Mouse (Mus musculus) central nervous system, embryonic 14 days (tissue): Measurements from ENCODE around the gene Abhd17a. TPM values are rescaled to one million over a fixed set of nuclear protein-coding genes. Genes with fewer than 3 reads are reported as not detected.

Experiments
- polyA plus RNA-seq: library from polyadenylated mRNA; depleted of rRNA; stranded (reverse); fragments of >200 nt; gene quantifications from 2 replicates; pipeline ENCODE4 v1.2.3, GENCODE M21; 2012; rRNA removed

Abhd17a gene
- 126 and 131 TPM in 2 replicates for polyA plus RNA-seq

DNA sequence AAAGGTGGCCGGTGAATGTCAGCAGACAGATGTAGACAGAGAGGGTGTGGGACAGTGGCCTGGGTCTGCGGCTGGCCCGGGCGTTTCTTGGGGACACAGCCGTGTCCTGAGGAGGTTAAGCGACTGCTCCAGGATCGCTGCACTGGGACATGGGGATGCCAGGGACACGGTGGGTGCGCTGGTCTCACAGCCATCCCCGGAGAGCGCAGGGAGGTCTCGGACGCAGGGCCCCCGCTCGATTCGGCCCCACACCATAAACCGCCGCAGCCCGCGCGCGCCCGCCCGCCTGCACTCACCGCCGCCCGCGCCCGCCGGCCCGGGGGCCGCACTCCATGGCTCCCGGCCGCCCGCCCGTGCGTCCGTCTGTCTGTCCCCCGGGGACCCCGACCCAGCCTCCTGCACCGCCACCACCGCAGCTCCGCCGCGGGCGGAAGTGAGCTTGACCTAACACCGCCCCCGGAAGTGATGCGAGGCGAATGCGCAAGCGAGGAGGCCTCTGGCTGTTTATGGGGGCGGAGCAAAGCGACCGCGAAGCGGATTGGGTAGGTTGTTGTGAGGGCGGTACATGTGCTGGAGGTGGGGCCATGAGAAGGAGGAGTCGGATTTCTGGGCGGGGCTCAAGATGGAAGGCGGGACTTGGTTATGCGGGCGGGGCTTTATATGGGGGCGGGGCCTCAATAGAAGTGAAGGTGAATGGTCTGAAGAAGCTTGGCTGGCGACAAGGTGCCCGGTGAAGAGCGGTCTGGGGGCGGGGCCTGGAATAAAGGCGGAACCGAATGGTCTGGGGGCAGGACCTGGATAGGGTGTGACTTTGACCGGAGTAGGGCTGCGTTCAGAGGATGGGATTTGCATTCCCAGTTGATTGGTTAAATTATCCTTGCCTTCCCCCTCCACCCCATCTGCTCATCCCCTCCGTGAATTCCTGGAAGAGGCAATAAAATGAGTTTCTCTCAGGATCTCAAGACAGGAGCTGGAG lies at the start of gene Abhd17a:
Gene Abhd17a, minus strand, starts transcription at position 463 of the 976 bp plus-strand sequence.

DNA sequence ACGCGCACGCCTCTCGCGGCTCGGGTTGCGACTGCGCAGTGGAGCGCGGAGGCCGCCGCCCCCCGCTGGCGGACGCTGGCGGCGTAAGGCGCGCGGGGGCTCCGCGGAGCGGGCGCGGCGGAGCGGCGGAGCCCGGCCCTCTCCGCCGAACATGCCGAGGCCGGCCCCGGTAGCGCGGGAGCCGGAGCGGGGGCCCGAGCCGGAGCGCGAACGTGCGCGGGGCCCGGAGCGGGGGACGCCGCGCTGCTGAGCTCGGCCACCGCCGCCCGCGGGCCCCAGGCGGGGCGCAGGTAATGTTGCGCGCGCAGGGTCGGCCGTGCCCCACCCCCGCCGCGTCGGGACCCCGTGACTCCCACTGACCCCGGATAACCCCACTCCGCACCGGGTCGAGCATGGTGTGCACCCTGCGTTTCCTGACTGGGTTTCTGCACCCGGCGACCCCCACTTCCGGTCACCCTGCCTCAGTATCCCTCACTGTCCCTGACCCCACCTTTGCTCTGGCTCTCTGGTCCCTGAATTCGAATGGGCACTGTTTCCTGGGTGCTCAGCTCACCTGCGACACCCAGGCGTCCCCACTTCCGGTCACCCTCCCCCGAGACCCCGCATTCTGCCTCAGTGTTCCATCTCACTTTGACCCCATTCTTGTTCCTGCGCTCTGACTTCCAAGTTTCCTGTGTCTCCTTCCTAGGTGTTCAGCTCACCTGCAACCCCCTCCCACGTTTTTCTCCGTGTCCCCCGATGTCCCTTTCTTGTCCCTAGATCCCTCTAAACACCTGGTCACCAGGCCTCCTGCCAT lies 32.7 kb upstream of the Abhd17a start, which contains the start of gene Csnk1g2:
Gene Csnk1g2, plus strand, starts transcription at position 178 of the 796 bp plus-strand sequence.

DNA sequence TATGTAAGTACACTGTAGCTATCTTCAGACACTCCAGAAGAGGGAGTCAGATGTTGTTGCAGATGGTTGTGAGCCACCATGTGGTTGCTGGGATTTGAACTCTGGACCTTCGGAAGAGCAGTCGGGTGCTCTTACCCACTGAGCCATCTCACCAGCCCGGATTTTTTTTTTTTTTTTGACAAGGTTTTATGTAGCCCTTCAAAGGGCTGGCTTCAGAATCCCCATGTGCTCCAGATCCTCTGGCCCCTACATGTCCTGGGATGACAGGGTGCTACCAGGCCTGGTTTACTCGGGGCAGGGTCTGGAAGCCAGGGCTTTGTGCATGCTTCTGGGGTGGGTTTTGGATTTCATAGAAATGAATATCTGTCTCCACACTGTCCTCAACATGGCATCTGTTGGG lies 15.6 kb upstream of the Abhd17a start, which contains the start of gene Gm49322:
Gene Gm49322, plus strand, starts transcription at position 301 of the 400 bp plus-strand sequence.

DNA sequence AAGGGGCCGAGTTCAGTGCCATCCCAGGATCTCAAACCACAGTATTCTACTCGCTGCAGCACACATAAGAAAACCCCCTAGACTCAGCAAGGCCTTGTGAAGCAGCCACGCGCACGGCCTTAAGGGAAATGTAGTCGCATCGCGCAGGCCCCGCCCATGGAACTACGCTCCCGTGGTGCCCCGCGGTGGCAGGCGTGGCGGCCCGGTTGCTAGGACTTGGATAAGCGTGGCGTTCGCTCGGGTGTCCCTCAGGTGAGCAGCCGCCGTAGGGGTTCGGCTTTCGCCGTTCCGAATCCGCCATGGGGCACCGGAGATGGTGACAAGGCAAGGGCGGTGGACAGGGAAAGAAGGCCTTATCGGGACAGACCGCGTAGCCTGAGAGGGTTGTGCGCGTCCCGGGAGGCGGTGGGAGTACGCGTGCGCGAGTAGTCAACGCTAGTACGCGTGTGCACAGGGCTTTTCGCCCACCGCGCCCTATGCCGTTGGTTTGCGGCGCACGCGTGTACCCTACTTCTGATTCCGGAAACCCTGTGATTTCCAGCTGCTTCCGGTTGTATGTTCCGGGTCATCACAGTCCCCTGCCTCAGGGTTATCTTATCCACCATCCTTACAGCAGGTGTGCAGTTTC lies 12.7 kb upstream of the Abhd17a start, which contains the start of the genes Scamp4 and Adat3:
Gene Scamp4, plus strand, starts transcription at position 175 of the 628 bp plus-strand sequence.
Gene Adat3, plus strand, starts transcription at position 183 of the 628 bp plus-strand sequence.

DNA sequence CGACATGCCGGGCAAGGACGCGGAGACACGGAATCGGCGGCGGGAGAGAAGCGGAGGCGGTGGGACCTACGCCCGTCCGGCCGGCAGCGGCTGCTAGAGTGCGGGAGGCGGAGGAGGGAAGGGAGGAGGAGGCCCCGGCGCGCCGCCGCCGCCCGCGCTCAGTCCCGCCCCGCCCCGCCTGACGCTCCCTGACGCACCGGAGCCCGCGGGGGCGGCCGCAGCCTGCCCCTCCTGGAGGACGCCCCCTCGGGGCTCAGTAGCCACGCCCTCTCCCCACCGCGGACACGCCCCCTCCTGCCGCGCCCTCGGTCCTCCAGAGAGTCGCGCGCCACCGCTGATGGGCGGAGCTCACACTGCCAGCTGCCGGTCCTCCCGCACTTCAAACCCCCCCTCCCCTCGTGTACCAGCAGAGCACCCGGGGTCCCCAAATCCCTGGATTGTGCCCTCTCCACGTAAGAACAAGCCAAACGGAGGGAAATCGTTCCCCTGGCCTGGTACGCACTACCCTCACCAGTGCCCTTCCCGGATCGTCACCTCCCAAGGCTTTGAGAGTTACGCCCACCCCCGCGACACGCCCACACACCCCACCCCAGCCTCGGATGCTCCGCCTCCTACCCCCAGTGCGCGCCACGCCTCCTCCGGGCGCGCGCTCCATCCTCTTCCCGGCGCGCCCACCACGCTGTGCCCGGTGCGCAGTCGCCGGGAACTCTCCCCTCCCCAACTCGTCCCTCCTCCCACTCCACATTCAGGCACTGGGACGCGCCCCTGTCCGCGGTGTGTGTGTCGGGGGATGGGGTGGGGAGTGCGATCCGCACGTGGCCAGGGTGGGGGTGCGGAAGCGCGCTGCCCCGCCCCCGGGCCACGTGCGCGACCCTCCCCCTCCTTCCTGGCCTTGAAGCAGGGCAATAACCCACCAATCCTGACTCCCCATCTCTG lies 12.7 kb downstream of the Abhd17a start, which contains the start of gene Klf16:
Gene Klf16, minus strand, starts transcription at position 127 of the 936 bp plus-strand sequence.

DNA sequence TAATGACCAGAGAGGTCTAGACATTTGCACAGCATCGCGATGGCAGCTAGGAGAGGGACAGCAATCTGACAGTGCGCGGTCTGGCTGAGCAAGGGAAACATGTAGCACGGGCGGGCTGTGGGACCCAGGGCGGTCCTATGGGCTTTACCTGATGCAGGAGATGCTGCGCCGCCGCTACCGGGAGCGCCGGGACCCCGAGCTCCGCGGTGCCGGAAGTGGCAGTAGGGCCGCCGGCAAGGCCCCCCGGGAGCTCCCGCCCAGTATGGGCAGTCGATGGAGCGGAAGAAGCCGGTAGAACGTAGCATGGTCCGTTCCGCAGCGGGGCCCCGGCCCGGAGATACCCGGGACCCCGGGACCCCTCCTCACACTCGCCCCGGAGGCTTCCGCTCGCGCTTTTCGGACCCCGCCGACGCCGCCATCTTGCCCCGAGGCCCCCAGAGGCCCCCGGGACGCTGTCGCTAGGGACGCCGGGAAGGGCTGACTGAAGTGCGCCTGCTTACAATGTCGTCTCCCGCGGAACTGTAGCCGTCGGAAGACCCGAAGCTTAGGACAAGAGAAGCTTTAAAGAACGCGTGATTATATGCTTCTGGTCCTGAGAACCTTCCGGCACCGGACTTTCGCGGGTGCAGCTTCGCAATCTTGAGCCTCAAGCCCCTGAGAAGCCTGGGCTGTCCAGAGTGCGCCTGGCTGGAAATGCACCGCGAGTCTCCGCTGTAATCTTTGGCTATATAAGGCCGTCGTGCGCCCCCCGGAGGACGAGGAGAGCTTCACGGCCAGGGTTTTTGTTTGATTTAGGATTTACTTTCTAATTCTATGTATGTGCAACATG lies 28.8 kb downstream of the Abhd17a start, which contains the start of gene Rexo1:
Gene Rexo1, minus strand, starts transcription at position 445 of the 829 bp plus-strand sequence.

DNA sequence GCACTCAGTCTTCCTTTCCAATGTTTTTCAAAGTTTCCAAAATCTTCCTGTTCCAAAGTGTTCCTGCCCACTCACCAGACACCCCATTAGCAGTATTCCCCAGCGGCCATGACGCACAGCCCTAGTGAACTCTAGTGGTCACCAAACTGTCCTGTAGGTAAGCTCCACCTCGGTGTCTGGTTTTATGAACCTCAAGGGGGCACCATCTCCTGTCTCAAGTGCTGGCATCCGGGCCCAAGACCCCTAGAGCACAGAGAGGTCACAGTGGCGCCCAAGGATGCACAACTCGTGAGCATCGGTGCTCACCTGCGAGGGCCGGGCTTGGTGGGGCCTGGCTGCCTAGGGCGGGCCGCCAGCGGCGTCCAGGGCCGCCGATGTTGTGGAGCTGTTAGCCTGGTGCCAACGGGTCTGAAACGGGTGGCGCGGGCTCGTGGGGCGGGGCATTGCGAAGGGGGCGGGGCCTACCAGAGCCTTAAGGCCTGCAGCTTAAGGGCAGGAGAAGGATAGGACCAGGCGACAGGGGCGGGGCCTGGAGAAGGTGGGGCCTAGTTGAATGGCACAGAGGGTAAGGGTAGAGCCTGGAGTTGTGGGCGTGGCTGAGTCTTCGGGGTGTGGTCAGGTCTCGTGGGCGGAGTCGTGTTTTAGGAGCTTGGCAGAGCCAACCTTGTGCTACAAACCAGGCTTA lies 51.3 kb downstream of the Abhd17a start, which contains the start of gene Atp8b3:
Gene Atp8b3, minus strand, starts transcription at position 415 of the 685 bp plus-strand sequence.

Other genes with a start within 250 kb of the Abhd17a start
- gene Adamtsl5, start 241.9 kb downstream of the Abhd17a start, polyA plus RNA-seq, result 1.4 and 2.8 TPM in 2 replicates
- gene Plk5, start 233.9 kb downstream of the Abhd17a start, polyA plus RNA-seq, result 2.6 and 2.9 TPM in 2 replicates
- 86.4 and 98.5 TPM in 2 replicates for gene Mex3d, start 202.7 kb downstream of the Abhd17a start, polyA plus RNA-seq
- gene Mbd3, start 190.8 kb downstream of the Abhd17a start, polyA plus RNA-seq, result 273 and 295 TPM in 2 replicates
- 870 and 900 TPM in 2 replicates for gene Uqcr11, start 183.5 kb downstream of the Abhd17a start, polyA plus RNA-seq
- 145 and 156 TPM in 2 replicates for gene Tcf3, start 156.7 kb downstream of the Abhd17a start, polyA plus RNA-seq
- 4.1 and 6.6 TPM in 2 replicates for gene Onecut3, start 95.5 kb downstream of the Abhd17a start, polyA plus RNA-seq
- gene Atp8b3, start 51.2 kb downstream of the Abhd17a start, polyA plus RNA-seq, result 0.58 and 0.81 TPM in 2 replicates
- gene Rexo1, start 28.8 kb downstream of the Abhd17a start, polyA plus RNA-seq, result 59.5 and 61.4 TPM in 2 replicates
- gene Klf16, start 13.0 kb downstream of the Abhd17a start, polyA plus RNA-seq, result 13.9 and 14.8 TPM in 2 replicates
- 53.6 and 62.1 TPM in 2 replicates for gene Scamp4, start 12.5 kb upstream of the Abhd17a start, polyA plus RNA-seq
- gene Adat3, start 12.5 kb upstream of the Abhd17a start, polyA plus RNA-seq, result 11.3 and 11.5 TPM in 2 replicates
- 4.7 TPM in 2 replicates for gene Gm49322, start 15.7 kb upstream of the Abhd17a start, polyA plus RNA-seq
- 203 and 212 TPM in 2 replicates for gene Csnk1g2, start 32.5 kb upstream of the Abhd17a start, polyA plus RNA-seq
- 93.0 and 93.8 TPM in 2 replicates for gene Btbd2, start 66.7 kb upstream of the Abhd17a start, polyA plus RNA-seq
- 87.9 and 92.8 TPM in 2 replicates for gene Mknk2, start 87.8 kb upstream of the Abhd17a start, polyA plus RNA-seq
- 34.5 and 37.2 TPM in 2 replicates for gene Mob3a, start 111.6 kb upstream of the Abhd17a start, polyA plus RNA-seq
- 66.3 and 70.4 TPM in 2 replicates for gene Izumo4, start 111.8 kb upstream of the Abhd17a start, polyA plus RNA-seq
- 153 and 171 TPM in 2 replicates for gene Ap3d1, start 151.9 kb upstream of the Abhd17a start, polyA plus RNA-seq
- gene Dot1l, start 164.9 kb upstream of the Abhd17a start, polyA plus RNA-seq, result 46.3 and 56.0 TPM in 2 replicates
- 85.0 and 92.8 TPM in 2 replicates for gene Sf3a2, start 207.9 kb upstream of the Abhd17a start, polyA plus RNA-seq
- 116 and 118 TPM in 2 replicates for gene Plekhj1, start 208.3 kb upstream of the Abhd17a start, polyA plus RNA-seq
- 1.4 and 1.5 TPM in 2 replicates for gene Amh, start 214.9 kb upstream of the Abhd17a start, polyA plus RNA-seq
- 0.48 and 2.0 TPM in 2 replicates for gene Jsrp1, start 223.2 kb upstream of the Abhd17a start, polyA plus RNA-seq
- 683 and 719 TPM in 2 replicates for gene Oaz1, start 236.3 kb upstream of the Abhd17a start, polyA plus RNA-seq